Mouse (Mus musculus): ENCODE results near the gene Gp1ba.

GRCm38 (mm10) chr11:70639976-70640375 lies 1.1 kb downstream of the Gp1ba start:
- TF ChIP-seq MAFK (IDR thresholded peaks at IDR 0.05; ENCODE audit: insufficient read depth, low read depth, low read length), result no peak
- no peak for TF ChIP-seq ZC3H11A (IDR thresholded peaks at IDR 0.05; ENCODE audit: borderline replicate concordance, low read depth, low read length)
- TF ChIP-seq HCFC1 (IDR thresholded peaks at IDR 0.05; ENCODE audit: borderline replicate concordance, insufficient read depth, low read length), result no peak
- TF ChIP-seq CHD2 (IDR thresholded peaks at IDR 0.05; ENCODE audit: low read depth, low read length), result no peak
